Mouse (Mus musculus) heart, adult 8-10 months (tissue): ENCODE data around the gene Fgf16. TPM values are rescaled to one million over a fixed set of nuclear protein-coding genes. Genes with fewer than 3 reads are reported as not detected.

ENCODE experiments used
- DNase-seq: peaks from one replicate; pipeline ENCODE4 v3.0.0; 2022; ENCODE audit warnings: low spot score
- total RNA-seq, 4 experiments: library from RNA; stranded (reverse); gene quantifications; 2 replicates each; pipeline ENCODE4 v1.2.4; 2022

Fgf16 gene
- 10 to 100 TPM; 19.5 to 35.7 (median 26.7) TPM for total RNA-seq

DNA sequence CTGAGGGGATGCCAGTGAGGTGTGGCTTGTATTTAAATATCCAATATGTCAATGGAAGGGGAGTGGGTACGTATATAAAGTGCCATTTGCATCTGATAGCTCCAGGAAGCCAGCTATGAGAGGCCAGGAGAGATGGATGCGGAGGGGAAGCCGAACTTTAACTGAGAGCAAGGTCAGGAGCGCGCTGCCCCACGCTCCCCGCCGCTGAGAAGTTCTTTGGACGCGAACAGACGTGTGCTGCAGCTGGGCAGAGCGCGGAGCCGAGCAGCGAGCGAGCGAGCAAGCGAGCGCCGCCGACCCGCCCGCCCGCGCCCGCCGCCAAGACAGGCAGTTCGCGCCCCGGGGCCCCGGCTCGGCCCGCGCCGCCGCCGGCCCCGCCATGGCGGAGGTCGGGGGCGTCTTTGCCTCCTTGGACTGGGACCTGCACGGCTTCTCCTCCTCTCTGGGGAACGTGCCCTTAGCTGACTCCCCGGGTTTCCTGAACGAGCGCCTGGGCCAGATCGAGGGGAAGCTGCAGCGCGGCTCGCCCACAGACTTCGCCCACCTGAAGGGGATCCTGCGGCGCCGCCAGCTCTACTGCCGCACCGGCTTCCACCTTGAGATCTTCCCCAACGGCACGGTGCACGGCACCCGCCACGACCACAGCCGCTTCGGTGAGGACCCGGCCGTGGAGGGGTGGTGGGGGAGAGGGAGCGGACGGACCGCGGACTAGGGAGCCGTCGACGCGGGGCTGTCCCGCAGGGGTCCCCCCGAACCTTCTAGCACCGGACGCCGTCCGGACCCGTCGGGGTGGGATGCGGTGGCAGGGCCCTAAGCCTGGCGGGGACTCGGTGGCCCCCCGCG is at the start of gene Fgf16:
Gene Fgf16, plus strand, starts transcription at position 118 of the 843 bp plus-strand sequence.
- no peak for DNase-seq

- no peak for DNase-seq
These were observed 49.3 kb upstream of the Fgf16 start for GRCm38 (mm10) chrX:105714740-105715139.

DNA sequence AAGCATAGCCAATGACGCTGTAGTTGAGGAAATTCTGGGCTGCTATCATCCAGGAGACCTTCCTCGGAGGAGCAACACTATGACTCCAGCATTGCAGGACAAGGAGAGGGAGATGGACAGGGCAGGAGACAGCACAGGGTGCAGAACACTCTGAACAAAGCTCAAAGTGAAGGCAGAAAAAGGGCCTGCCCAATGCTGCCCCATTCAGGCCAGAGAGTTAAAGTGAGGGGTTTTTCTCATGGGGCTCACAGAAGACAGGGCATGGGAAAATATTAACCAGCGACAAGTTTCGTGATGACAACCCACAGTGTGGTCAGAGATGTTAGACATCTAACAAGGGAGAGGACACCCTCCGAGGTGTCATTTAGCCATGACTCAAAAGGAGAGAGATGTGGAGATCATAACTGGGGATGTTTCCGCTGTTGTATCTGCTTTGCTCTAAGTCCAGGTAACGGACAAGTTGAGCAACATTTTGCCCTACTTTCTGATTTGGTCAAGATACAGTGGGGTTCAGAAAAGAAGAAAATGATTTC is 48.2 kb upstream of the Fgf16 start:
- no peak for DNase-seq

GRCm38 (mm10) chrX:105718388-105718787 is 45.7 kb upstream of the Fgf16 start:
- no peak for DNase-seq

DNA sequence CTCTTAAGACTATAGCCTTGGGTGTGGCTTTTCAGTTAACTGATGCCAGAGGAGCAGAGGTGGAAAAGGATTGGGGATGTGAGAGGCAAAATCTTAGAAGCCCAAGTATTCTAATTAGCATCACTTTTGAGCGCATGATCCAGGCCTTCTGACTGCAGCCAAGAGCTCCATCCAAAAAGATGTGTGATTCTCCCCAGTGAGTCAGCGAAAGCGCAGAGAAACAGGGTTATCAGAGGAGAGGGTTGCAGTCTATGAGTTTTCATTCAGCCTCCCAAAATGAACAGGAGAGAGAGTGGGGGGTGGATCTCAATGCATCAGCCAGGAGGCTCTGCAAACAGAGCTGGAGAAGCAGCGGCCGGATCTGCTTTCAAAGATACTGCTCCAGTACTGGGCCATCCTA is 45.1 kb upstream of the Fgf16 start:
- DNase-seq: no peak

GRCm38 (mm10) chrX:105724174-105724573 is 39.9 kb upstream of the Fgf16 start:
- DNase-seq: no peak

GRCm38 (mm10) chrX:105762847-105763527 is 1.1 kb upstream of the Fgf16 start:
- DNase-seq: no peak

DNA sequence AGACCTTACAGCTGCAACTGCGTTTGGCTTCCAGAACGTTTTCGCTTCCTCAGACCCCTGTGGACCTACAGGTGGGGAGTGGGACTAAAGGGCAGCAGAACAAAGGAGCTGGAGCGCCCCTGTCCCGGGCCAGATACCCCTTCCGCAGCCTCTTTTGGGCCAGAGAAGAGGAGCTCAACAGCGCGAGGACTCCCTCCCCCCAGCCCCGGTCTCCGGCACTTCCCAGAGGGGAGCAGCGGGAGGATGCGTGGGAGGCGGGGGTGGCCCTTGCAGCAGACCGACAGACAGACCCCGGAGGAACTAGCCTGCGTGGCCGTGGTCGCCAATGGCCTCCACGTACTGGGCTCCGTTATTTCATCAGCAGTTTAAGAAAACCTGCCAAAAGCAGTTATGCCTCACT is 467 bp upstream of the Fgf16 start:
- no peak for DNase-seq

DNA sequence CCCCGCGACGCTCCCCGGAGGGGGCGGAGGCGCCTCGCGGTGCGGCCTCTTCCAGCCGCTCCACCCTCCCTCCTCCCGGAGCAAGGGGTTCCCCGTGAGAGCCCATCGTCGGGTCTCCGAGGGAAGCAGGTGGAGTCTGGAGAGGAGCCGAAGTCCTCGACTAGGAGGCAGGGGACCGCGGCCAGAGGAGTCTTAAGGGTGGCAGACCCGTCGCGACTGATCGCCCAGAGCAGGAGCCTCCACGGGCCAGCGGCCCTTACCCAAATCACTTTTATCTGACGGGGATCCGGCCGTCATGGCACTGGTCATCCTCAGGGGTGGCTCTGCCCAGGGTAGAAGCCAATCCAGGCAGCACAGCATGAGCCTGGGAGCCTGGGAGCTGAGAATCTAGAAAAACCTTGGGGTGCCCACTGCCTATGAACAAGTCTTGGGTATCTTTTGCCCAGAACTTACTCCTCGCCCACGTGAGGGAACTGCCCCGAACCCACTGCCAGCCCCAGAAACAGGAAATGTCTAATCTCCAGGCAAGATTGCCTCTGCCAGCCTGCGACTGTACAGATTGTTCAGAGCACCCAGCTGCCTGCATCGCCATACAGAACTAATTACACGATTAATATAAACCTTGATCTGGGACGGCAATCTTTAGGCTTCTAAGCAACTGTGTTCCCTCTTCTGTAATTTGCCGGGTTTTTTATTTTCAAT is 1.1 kb downstream of the Fgf16 start:
- no peak for DNase-seq

GRCm38 (mm10) chrX:105766013-105766412 is 1.9 kb downstream of the Fgf16 start:
- no peak for DNase-seq

GRCm38 (mm10) chrX:105767177-105767764 is 3.2 kb downstream of the Fgf16 start:
- peak; percentile 7 for DNase-seq

DNA sequence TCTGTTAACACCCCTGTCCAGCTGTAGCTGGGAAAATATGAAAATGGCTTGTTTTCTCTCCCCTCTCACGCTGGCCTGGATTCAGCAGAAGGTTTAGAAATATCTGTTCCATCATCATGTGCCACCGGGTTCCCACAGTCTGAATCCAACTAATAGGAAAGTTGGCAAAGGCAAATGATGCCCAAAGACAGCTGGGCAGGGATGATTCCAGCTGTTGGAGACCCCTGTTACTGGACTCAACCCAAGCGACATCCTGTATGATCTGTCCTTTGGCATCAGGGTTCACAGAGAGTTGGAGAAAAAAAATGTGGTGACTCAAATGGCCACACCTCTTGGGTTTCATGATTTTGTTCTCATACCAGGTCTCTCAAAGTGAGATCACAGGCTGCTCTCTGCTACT is 3.9 kb downstream of the Fgf16 start:
- DNase-seq: no peak

GRCm38 (mm10) chrX:105773281-105773680 is 9.2 kb downstream of the Fgf16 start:
- DNase-seq: no peak

DNA sequence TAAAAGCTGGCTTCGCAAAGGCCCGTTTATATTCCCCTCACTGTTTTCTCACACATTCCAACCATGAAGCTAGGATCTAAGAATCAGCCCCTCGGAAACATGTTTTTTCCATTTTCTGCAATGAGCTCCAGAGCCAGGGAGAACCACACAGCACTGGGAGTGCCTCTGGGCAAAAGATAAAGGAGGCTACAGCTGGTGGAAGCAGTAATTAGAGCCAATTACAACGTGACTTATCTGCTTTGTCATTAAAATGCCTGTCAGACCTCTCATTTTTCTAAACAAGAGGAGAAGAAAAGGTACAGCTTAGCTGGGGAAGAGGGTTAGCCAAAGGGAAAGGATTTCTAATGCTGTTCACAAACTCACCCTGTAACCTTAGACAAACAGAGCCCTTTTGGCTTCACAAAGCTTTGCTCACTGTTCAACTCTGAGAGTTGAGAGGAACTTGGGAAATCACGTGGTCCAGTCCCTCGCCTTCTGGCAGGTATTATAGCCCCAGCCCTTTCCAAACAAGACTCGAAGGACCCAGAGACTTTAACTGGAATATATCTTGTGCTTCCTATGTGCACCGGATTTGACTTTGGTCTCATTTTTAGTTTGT is 30.8 kb downstream of the Fgf16 start:
- no peak for DNase-seq

DNA sequence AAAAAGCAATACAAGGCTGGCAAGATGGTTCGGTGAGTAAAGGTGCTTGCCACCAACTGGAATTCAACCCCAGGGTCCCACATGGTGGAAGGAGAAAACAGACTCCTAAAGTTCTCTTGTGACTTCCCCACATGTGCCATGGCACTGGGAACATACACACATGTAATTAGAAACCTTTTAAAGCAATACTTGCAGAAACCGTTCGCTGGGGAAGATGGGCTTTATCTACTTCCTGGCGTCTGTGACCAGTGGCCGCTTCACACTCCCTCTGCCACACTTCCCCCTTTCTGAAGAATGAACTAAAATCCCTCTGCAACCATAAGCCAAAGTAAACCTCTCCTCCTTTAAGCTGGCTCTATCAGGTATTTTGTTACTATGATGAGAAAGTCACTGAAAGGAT is 60.4 kb downstream of the Fgf16 start:
- DNase-seq: no peak

Other genes starting within 250 kb of the Fgf16 start
- 10 to 100 TPM; 54.3 to 65.2 (median 57.7) TPM for gene Atrx, start 165.1 kb downstream of the Fgf16 start, total RNA-seq
- gene Magt1, start 247.6 kb downstream of the Fgf16 start, total RNA-seq: 10 to 100 TPM; 38.8 to 55.3 (median 46.9) TPM